Mouse (Mus musculus) heart, postnatal 0 days (tissue): ENCODE measurements around the gene Spindoc. TPM values are rescaled to one million over a fixed set of nuclear protein-coding genes. Genes with fewer than 3 reads are reported as not detected.

ENCODE experiments used
- ATAC-seq: fragments of 200-750 bp; cut with Nextera tagmentation; 2 replicates; pipeline ENCODE4 v1.8.0; 2017; ENCODE audit warnings: low read depth, moderate number of reproducible peaks, moderate library complexity; ENCODE audit not compliant: insufficient read depth
- DNase-seq: peaks from one replicate; pipeline ENCODE4 v3.0.0-alpha.2; 2016; ENCODE audit warnings: low spot score
- H3K27ac ChIP-seq: fragments of 300-500 bp; sonication (generic); 2 replicates; pipeline ENCODE4 v1.5.1; 2014; ENCODE audit warnings: low read depth, mild to moderate bottlenecking
- H3K27me3 ChIP-seq: fragments of 300-500 bp; sonication (generic); 2 replicates; pipeline ENCODE4 v1.6.1; 2014; ENCODE audit warnings: low read length, mixed read lengths; ENCODE audit not compliant: control insufficient read depth, insufficient read depth
- H3K36me3 ChIP-seq: fragments of 300-500 bp; sonication (generic); replicated peaks from 2 replicates; pipeline ENCODE4 v1.6.1; 2014; ENCODE audit warnings: low read length, mixed read lengths; ENCODE audit not compliant: control insufficient read depth, insufficient read depth
- H3K4me1 ChIP-seq: fragments of 300-500 bp; sonication (generic); 2 replicates; pipeline ENCODE4 v1.6.1; 2014; ENCODE audit warnings: antibody characterized with exemption; ENCODE audit not compliant: control insufficient read depth, insufficient read depth
- H3K4me2 ChIP-seq: fragments of 300-500 bp; sonication (generic); 2 replicates; pipeline ENCODE4 v1.6.1; 2014; ENCODE audit warnings: low read depth, mild to moderate bottlenecking, low read length, moderate library complexity
- H3K4me3 ChIP-seq: fragments of 300-500 bp; sonication (generic); 2 replicates; pipeline ENCODE4 v1.5.1; 2014; ENCODE audit warnings: low read depth, low read length
- H3K9ac ChIP-seq: fragments of 300-500 bp; sonication (generic); replicated peaks from 2 replicates; pipeline ENCODE4 v1.6.1; 2014; ENCODE audit warnings: low read depth, low read length, mixed read lengths
- H3K9me3 ChIP-seq: fragments of 300-500 bp; sonication (generic); replicated peaks from 2 replicates; pipeline ENCODE4 v1.6.1; 2016; ENCODE audit warnings: low read length; ENCODE audit not compliant: control insufficient read depth
- CTCF ChIP-seq: IDR thresholded peaks from 2 replicates; pipeline ENCODE4 v1.5.1; 2016; ENCODE audit warnings: antibody characterized with exemption, control low read depth, low read depth
- EP300 ChIP-seq: IDR thresholded peaks from 2 replicates; pipeline ENCODE4 v1.6.1; 2016; ENCODE audit warnings: antibody characterized with exemption, low read depth
- WGBS: fragments of 180-500 bp; shearing (Covaris S2); extraction: QIAGEN DNeasy Blood & Tissue Kit; methylation state at CpG from one replicate; pipeline ENCODE4 v1.1.7; 2014; 5-methylcytosine and 5-hydroxymethylcytosine counted together
- polyA plus RNA-seq: library from polyadenylated mRNA; unstranded; fragments of >200 nt; fragmentation: Nextera tagmentation; extraction: Ambion mirVana; gene quantifications from 2 replicates; pipeline ENCODE4 v1.2.1, GENCODE M21; 2015
- total RNA-seq: library from RNA; depleted of rRNA; stranded (reverse); fragments of >200 nt; gene quantifications from 2 replicates; pipeline ENCODE4 v1.2.3, GENCODE M21; 2014; ENCODE audit warnings: low replicate concordance

The Spindoc gene
- total and polyA plus RNA-seq, 2 experiments from 2014 or later: 13.7 to 38.7 TPM

GRCm38 (mm10) chr19:7353636-7354035, 29.2 kb downstream of the Spindoc start:
- no peak for ATAC-seq

GRCm38 (mm10) chr19:7352809-7353495, 29.8 kb downstream of the Spindoc start:
- Histone ChIP-seq H3K4me3 (no peak overlapping the region), H3K4me2 (no peak overlapping the region), H3K36me3 (peaks cover 14% of the 10 kb centered on the region; the same call in 1 of the 2 replicates), H3K9ac (no peak overlapping the region), H3K27me3 (no peaks in the 10 kb centered on the region), H3K4me1 (no peaks in the 10 kb centered on the region), H3K9me3 (no peaks in the 10 kb centered on the region), H3K27ac (no peak overlapping the region)
- no peak for ATAC-seq
- WGBS: 65% methylated on average over 11 of the region's 11 CpGs
- TF ChIP-seq EP300 (no peak), CTCF (no peak)
- DNase-seq: no peak

More at GRCm38 (mm10) chr19:7353636-7354035, 29.2 kb downstream of the Spindoc start:
- no peak for DNase-seq
- H3K27ac ChIP-seq: no peak overlapping the region
- H3K4me2 ChIP-seq: no peak overlapping the region
- WGBS: 63% methylated on average over 6 of the region's 6 CpGs
- TF ChIP-seq EP300 (no peak), CTCF (no peak)
- no peaks in the 10 kb centered on the region for H3K9me3 ChIP-seq
- no peaks in the 10 kb centered on the region for H3K4me1 ChIP-seq
- no peak overlapping the region for H3K4me3 ChIP-seq
- no peaks in the 10 kb centered on the region for H3K27me3 ChIP-seq
- H3K9ac ChIP-seq: no peak overlapping the region
- peaks cover 20% of the 10 kb centered on the region; the same call in 1 of the 2 replicates for H3K36me3 ChIP-seq

GRCm38 (mm10) chr19:7349993-7350392, 32.8 kb downstream of the Spindoc start:
- Histone ChIP-seq H3K4me1 (no peaks in the 10 kb centered on the region), H3K9ac (no peak overlapping the region), H3K27ac (no peak overlapping the region), H3K4me2 (no peak overlapping the region), H3K9me3 (no peaks in the 10 kb centered on the region), H3K36me3 (no peaks in the 10 kb centered on the region), H3K4me3 (no peak overlapping the region), H3K27me3 (no peaks in the 10 kb centered on the region)
- 68% methylated on average over 1 of the region's 1 CpGs for WGBS
- ATAC-seq (no peak), DNase-seq (no peak)
- TF ChIP-seq CTCF: no peak
- no peak for TF ChIP-seq EP300

- DNase-seq (peak; percentile 22), ATAC-seq (no peak)
- H3K9me3 ChIP-seq: no peaks in the 10 kb centered on the region
- peaks cover 4% of the 10 kb centered on the region for H3K4me1 ChIP-seq
- H3K36me3 ChIP-seq: no peaks in the 10 kb centered on the region
- WGBS: 18% methylated on average over 4 of the region's 4 CpGs
- H3K9ac ChIP-seq: no peak overlapping the region
- H3K27me3 ChIP-seq: no peaks in the 10 kb centered on the region
- no peak overlapping the region for H3K27ac ChIP-seq
- no peak overlapping the region for H3K4me2 ChIP-seq
- no peak overlapping the region for H3K4me3 ChIP-seq
- TF ChIP-seq CTCF (peak; percentile 81), EP300 (no peak)
These were observed 37.5 kb downstream of the Spindoc start for GRCm38 (mm10) chr19:7345235-7345755.

- H3K4me1 ChIP-seq: peaks cover 31% of the 10 kb centered on the region
- H3K4me3 ChIP-seq: no peak overlapping the region
- no peak overlapping the region for H3K4me2 ChIP-seq
- peak overlapping the region; percentile 98 for H3K9ac ChIP-seq
- 71% methylated on average over 2 of the region's 2 CpGs for WGBS
- ATAC-seq (no peak), DNase-seq (no peak)
- H3K27ac ChIP-seq: no peak overlapping the region
- no peaks in the 10 kb centered on the region for H3K9me3 ChIP-seq
- no peaks in the 10 kb centered on the region for H3K27me3 ChIP-seq
- no peaks in the 10 kb centered on the region for H3K36me3 ChIP-seq
- TF ChIP-seq CTCF (no peak), EP300 (no peak)
These were observed 40.1 kb downstream of the Spindoc start for GRCm38 (mm10) chr19:7342646-7343045.
